Mouse (Mus musculus) kidney, adult 2 months (tissue): ENCODE data around the gene Masp2.

ENCODE experiments used
- CTCF ChIP-seq: fragments of 200-500 bp; conservative IDR thresholded peaks from 2 replicates; pipeline ENCODE4 v1.5.1; 2011; ENCODE audit warnings: low read depth, mild to moderate bottlenecking, control low read depth, low read length, moderate library complexity, mixed read lengths; ENCODE audit not compliant: insufficient read depth, insufficient read length
- POLR2A ChIP-seq: fragments of 200-500 bp; IDR thresholded peaks from one replicate; pipeline ENCODE4 v1.6.1; 2011; ENCODE audit warnings: low read depth, low read length, control low read depth

GRCm38 (mm10) chr4:148609805-148610204 is 7.5 kb downstream of the Masp2 start:
- TF ChIP-seq CTCF (no peak), POLR2A (no peak)
